Mouse (Mus musculus) stomach, postnatal 0 days (tissue): Measurements from ENCODE around the gene Tapbp.
"Not testable (repeated sequence)": the region's sequence is repeated elsewhere in the genome, so short reads cannot be mapped to it uniquely, and the experiment has no call there.

ENCODE experiments used
- CTCF ChIP-seq: IDR thresholded peaks from 2 replicates; pipeline ENCODE4 v1.5.1; 2016; ENCODE audit warnings: antibody characterized with exemption, low read depth, mild to moderate bottlenecking, moderate library complexity
- EP300 ChIP-seq: optimal IDR thresholded peaks from 2 replicates; pipeline ENCODE3; 2016; ENCODE audit warnings: antibody characterized with exemption

- TF ChIP-seq CTCF, EP300: not testable (repeated sequence)
Observed at GRCm38 (mm10) chr17:33888230-33888629, 27.5 kb upstream of the Tapbp start.
